Mouse (Mus musculus) ES-Bruce4 (cell line): ENCODE data around the gene Prkar1b.

Experiments
- CTCF ChIP-seq: IDR thresholded peaks from one replicate; pipeline ENCODE4 v1.8.1; 2011; ENCODE audit warnings: low read depth, low read length
- EP300 ChIP-seq: IDR thresholded peaks from 2 replicates; pipeline ENCODE4 v1.6.1; 2011; ENCODE audit warnings: low read depth, low read length; ENCODE audit not compliant: insufficient read depth
- POLR2A ChIP-seq: IDR thresholded peaks from one replicate; pipeline ENCODE4 v1.8.1; 2011; ENCODE audit warnings: low read length; ENCODE audit not compliant: insufficient read depth

DNA sequence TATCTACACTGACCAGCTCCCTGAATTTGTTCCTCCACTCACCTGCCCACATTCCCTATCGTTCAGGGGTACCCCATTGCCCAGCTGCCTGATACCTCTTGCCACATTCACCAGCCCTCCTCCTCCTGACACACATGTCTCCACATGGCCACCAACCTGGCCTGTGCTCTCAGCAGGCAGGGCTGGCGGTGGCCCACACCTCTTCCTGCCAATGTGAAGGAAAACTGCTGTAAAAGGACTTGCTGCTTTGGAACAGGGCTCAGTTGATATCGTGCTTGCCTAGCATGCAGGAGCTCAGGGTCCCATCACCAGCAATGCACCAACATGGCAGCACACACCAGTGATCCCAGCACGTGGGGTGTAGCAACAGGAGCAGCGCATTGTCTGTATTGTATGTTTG lies 19.4 kb downstream of the Prkar1b start:
- TF ChIP-seq CTCF (no peak), POLR2A (no peak), EP300 (no peak)
